ENCODE assay signal across 22 mouse cellular contexts in the genomic region with DNA sequence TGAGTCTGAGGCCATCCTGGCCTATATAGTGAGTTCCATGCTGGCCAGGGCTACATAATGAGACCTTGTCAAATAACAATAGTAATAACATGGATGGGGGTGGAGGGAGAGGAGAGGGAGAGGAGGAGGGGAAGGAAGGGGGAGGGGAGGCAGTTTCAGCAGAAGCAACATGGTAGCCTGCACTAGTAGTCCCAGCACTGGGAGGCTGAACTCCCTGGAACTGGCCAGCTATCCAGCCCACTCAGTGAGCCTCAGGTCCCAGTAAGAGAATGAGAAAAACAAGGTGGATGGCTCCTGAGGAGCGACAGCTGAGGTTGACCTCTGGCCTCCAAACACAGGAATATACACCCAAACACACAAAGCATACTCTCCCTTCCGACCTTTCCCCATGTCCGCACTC. TPM values are rescaled to one million over a fixed set of nuclear protein-coding genes. Genes with fewer than 3 reads are reported as not detected.
A peak's percentile ranks its signal among the peaks of the same experiment; 100 is the strongest.
DNase-seq lines count a peak whose midpoint lies in the region; ATAC-seq and TF ChIP-seq lines count a peak whose summit lies in the region.
"Had no signal": no experiment of that assay in that cellular context is flagged by ENCODE, and none has a peak within 500 bp of the region (broad histone marks: within the 10 kb centered on the region; RNA-seq: fewer than 3 reads in every experiment).

No protein-coding gene starts in this region.

- TF ChIP-seq CTCF in layer of hippocampus, adult 2 months (conservative IDR thresholded peaks at IDR 0.05) = no peak
- no peak for TF ChIP-seq CTCF in midbrain, postnatal 0 days (IDR thresholded peaks at IDR 0.05)

- no peak overlapping the region for H3K4me3 ChIP-seq in heart, embryonic 10.5 days
- no peak overlapping the region for H3K4me3 ChIP-seq in layer of hippocampus, adult 2 months
- H3K4me3 ChIP-seq in midbrain, embryonic 11.5 days (ENCODE audit: low read depth, low read length) = no peak overlapping the region
- no peak overlapping the region for H3K4me3 ChIP-seq in midbrain, postnatal 0 days (ENCODE audit: low read depth, low read length)

- DNase-seq in heart, adult 11 months = peak; percentile 74
- DNase-seq in heart, embryonic 10.5 days (ENCODE audit: low spot score) = no peak
- no peak for DNase-seq in layer of hippocampus, adult 2 months (ENCODE audit: low spot score in 2 of 2)
- no peak for DNase-seq in layer of hippocampus, adult 9-10 months (ENCODE audit: low spot score)
- peak; percentile 68 for DNase-seq in midbrain, embryonic 11.5 days (ENCODE audit: low spot score, missing footprints)
- no peak for DNase-seq in midbrain, postnatal 0 days (ENCODE audit: low spot score)
- DNase-seq in retina, postnatal 1 day = peak; percentile 24
- no peak for DNase-seq in retina, embryonic 14.5 days (ENCODE audit: low spot score)
- DNase-seq: adrenal gland, adult 2 months; adrenal gland, adult 8-10 months; adrenal gland, postnatal 10 days; adrenal gland, postnatal 14 days; adrenal gland, postnatal 25 days; adrenal gland, postnatal 36 days; B cell, adult 2 months; cerebellum, adult 11 months; cerebellum, adult 11-12 months had no signal

- H3K4me1 ChIP-seq in heart, embryonic 10.5 days = no peaks in the 10 kb centered on the region
- no peaks in the 10 kb centered on the region for H3K4me1 ChIP-seq in midbrain, embryonic 11.5 days (ENCODE audit: control insufficient read depth, insufficient read depth, low read length)
- no peaks in the 10 kb centered on the region for H3K4me1 ChIP-seq in midbrain, postnatal 0 days (ENCODE audit: insufficient read depth, low read length)

- H3K27me3 ChIP-seq in heart, embryonic 10.5 days (ENCODE audit: insufficient read depth, poor library complexity, severe bottlenecking) = no peaks in the 10 kb centered on the region
- no peaks in the 10 kb centered on the region for H3K27me3 ChIP-seq in midbrain, embryonic 11.5 days (ENCODE audit: control insufficient read depth, insufficient read depth, low read length)
- no peaks in the 10 kb centered on the region for H3K27me3 ChIP-seq in midbrain, postnatal 0 days (ENCODE audit: insufficient read depth, low read length)
- H3K27me3 ChIP-seq: CH12.LX, Patski had no signal

- H3K27ac ChIP-seq in heart, embryonic 10.5 days = no peak overlapping the region
- 0 out of 2 replicates have a peak overlapping the region, but pooled peaks have one; percentile 80 for H3K27ac ChIP-seq in layer of hippocampus, adult 2 months
- H3K27ac ChIP-seq in midbrain, embryonic 11.5 days (ENCODE audit: low read depth, low read length) = no peak overlapping the region
- H3K27ac ChIP-seq in midbrain, postnatal 0 days (ENCODE audit: low read depth, low read length) = no peak overlapping the region

- WGBS in heart, embryonic 10.5 days = 74% methylated on average over 3 of the region's 3 CpGs
- 84% methylated on average over 3 of the region's 3 CpGs for WGBS in midbrain, embryonic 11.5 days
- 83% methylated on average over 3 of the region's 3 CpGs for WGBS in midbrain, postnatal 0 days

- H3K9ac ChIP-seq in midbrain, embryonic 11.5 days (ENCODE audit: low read length) = no peak overlapping the region
- H3K9ac ChIP-seq in midbrain, postnatal 0 days (replicated peaks; ENCODE audit: low read length, poor library complexity, severe bottlenecking) = no peak overlapping the region

- H3K9me3 ChIP-seq in heart, embryonic 10.5 days = no peaks in the 10 kb centered on the region
- H3K9me3 ChIP-seq in midbrain, embryonic 11.5 days (ENCODE audit: control insufficient read depth, low read length) = no peaks in the 10 kb centered on the region
- H3K9me3 ChIP-seq in midbrain, postnatal 0 days (ENCODE audit: low read length) = no peaks in the 10 kb centered on the region
- H3K9me3 ChIP-seq: G1E had no signal

- no peaks in the 10 kb centered on the region for H3K36me3 ChIP-seq in heart, embryonic 10.5 days
- no peaks in the 10 kb centered on the region for H3K36me3 ChIP-seq in midbrain, embryonic 11.5 days (ENCODE audit: control insufficient read depth, insufficient read depth, low read length)
- no peaks in the 10 kb centered on the region for H3K36me3 ChIP-seq in midbrain, postnatal 0 days (ENCODE audit: insufficient read depth, low read length)
- H3K36me3 ChIP-seq: G1E had no signal

- no peak overlapping the region for H3K4me2 ChIP-seq in midbrain, embryonic 11.5 days
- no peak overlapping the region for H3K4me2 ChIP-seq in midbrain, postnatal 0 days (ENCODE audit: low read depth, low read length, poor library complexity, severe bottlenecking)

- no peak for ATAC-seq in midbrain, embryonic 11.5 days (ENCODE audit: low FRiP score)
- ATAC-seq in midbrain, postnatal 0 days (ENCODE audit: low FRiP score) = no peak
- ATAC-seq: activated CD4-positive, CD25-positive, alpha-beta regulatory T cell, adult 4 months; CD4-positive, CD25-positive, alpha-beta regulatory T cell, adult 4 months; Patski had no signal

RNA-seq across cellular contexts. Expression of a gene that starts 27.0 kb away (rescaled TPM):
- polyA plus RNA-seq in heart, embryonic 10.5 days (2016; fragmentation: Nextera tagmentation; extraction: Ambion mirVana) = 1.7 and 2.0 TPM in 2 replicates
- 100 to 1,000 TPM; 110 to 123 TPM for total RNA-seq in layer of hippocampus, adult 2 months (2021)
- polyA plus RNA-seq in midbrain, embryonic 11.5 days (2014; fragmentation: Nextera tagmentation; extraction: Ambion mirVana) = 1.7 and 1.8 TPM in 2 replicates
- 15.3 and 17.0 TPM in 2 replicates for total RNA-seq in midbrain, postnatal 0 days (2014; rRNA removed)
- polyA plus RNA-seq in midbrain, postnatal 0 days (2015; fragmentation: Nextera tagmentation; extraction: Ambion mirVana) = 2.2 and 2.8 TPM in 2 replicates
- polyA plus RNA-seq: G1E had no signal

Comparison
In these comparisons a context has a peak if more than half of its experiments do, and no peak if none do; other contexts are left out.
1. DNase-seq: peak in heart, adult 11 months (single experiment), midbrain, embryonic 11.5 days (single experiment) and retina, postnatal 1 day (single experiment); none in heart, embryonic 10.5 days (single experiment), layer of hippocampus, adult 2 months (0 of 2), layer of hippocampus, adult 9-10 months (single experiment), midbrain, postnatal 0 days (single experiment) and retina, embryonic 14.5 days (single experiment).